Mouse (Mus musculus): ENCODE results near the gene Marc1. TPM values are rescaled to one million over a fixed set of nuclear protein-coding genes. Genes with fewer than 3 reads are reported as not detected.

The Marc1 gene
- polyA plus RNA-seq, 1 experiment from 2014 or later = not detected

MicroRNA genes within 50 kb of the gene (microRNA counts, 519-probe panel; counts per million panel counts)
- microRNA mmu-miR-1981 = not detected

Small RNA genes within 50 kb of the gene (microRNA-seq; reads per million reads assigned to microRNA genes)
- gene Mir1981 = 128 reads per million, percentile 54 among the genes with 10 or more reads in this experiment

Other genes starting within 250 kb of the Marc1 start
- 2.5 and 4.8 TPM in 2 replicates for gene Hlx, start 78.7 kb downstream of the Marc1 start, polyA plus RNA-seq (2016; fragmentation: Nextera tagmentation; extraction: Ambion mirVana)
- gene Marc2, start 35.1 kb upstream of the Marc1 start, polyA plus RNA-seq (2016; fragmentation: Nextera tagmentation; extraction: Ambion mirVana) = 85.7 and 93.7 TPM in 2 replicates
- gene C130074G19Rik, start 71.9 kb upstream of the Marc1 start, polyA plus RNA-seq (2016; fragmentation: Nextera tagmentation; extraction: Ambion mirVana) = 0.57 and 0.62 TPM in 2 replicates
- 3.0 and 3.7 TPM in 2 replicates for gene Mark1, start 188.3 kb upstream of the Marc1 start, polyA plus RNA-seq (2016; fragmentation: Nextera tagmentation; extraction: Ambion mirVana)

Data from midbrain, embryonic 10.5 days (tissue).